Mouse (Mus musculus): ENCODE results near the gene Trappc2l.

DNA sequence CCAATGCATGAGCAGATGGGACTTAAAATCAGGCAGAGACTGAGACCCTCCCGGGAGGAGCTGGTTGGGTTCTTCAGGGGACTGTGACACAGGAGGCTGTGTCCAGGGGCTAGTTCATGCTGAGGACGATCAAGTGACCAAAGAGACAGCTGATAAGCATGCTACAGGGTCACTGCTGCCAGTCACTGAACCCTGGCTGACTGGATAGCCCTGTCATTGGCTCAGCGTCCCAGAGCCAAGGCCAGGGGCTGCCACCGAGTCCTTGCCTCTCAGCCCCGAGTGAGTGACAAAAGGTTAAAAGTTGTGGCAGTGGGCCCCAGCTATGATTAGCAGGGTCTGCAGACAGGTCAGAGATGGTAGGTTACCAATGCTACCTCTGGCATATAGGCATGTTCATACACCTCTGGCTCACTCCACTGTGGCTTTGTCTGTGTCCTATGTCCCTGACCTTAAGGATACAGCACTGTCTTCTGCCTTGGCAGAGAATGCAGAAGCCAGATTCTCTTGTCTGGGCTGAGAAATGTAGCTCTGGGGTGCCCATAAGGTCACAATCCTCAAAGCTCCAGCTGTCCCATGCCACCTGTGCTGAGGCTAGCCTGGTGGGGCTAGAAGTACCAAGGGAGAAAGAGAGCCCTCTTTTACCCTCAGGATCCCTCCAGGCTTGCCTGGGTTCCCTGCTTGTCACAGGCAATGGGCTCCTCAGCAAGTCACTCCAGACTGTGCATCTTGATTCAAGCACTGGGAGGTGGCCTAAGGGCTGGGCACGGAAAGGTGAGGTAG, 32.9 kb downstream of the Trappc2l start:
- no peak for TF ChIP-seq CTCF (IDR thresholded peaks at IDR 0.05; ENCODE audit: low read depth)
- TF ChIP-seq EP300 (optimal IDR thresholded peaks at IDR 0.05): no peak

Data from stomach, postnatal 0 days (tissue).